Mouse (Mus musculus) lung, embryonic 16.5 days (tissue): ENCODE data around the gene Rap2a. TPM values are rescaled to one million over a fixed set of nuclear protein-coding genes. Genes with fewer than 3 reads are reported as not detected.

Experiments
- ATAC-seq: fragments of 200-750 bp; cut with Nextera tagmentation; 2 replicates; pipeline ENCODE4 v1.8.0; 2017; ENCODE audit warnings: low read depth, mild to moderate bottlenecking, moderate library complexity
- H3K27ac ChIP-seq: fragments of 300-500 bp; sonication (generic); 2 replicates; pipeline ENCODE4 v1.5.1; 2014; ENCODE audit warnings: mild to moderate bottlenecking, control low read depth, low read length
- H3K27me3 ChIP-seq: fragments of 300-500 bp; sonication (generic); 2 replicates; pipeline ENCODE4 v1.6.1; 2014; ENCODE audit warnings: low read depth, low read length, mixed read lengths; ENCODE audit not compliant: control insufficient read depth, insufficient read depth
- H3K36me3 ChIP-seq: fragments of 300-500 bp; sonication (generic); 2 replicates; pipeline ENCODE4 v1.6.1; 2014; ENCODE audit warnings: low read length; ENCODE audit not compliant: control insufficient read depth, insufficient read depth
- H3K4me1 ChIP-seq: fragments of 300-500 bp; sonication (generic); replicated peaks from 2 replicates; pipeline ENCODE4 v1.6.1; 2014; ENCODE audit warnings: low read length, mixed read lengths; ENCODE audit not compliant: control insufficient read depth, insufficient read depth
- H3K4me2 ChIP-seq: fragments of 300-500 bp; sonication (generic); 2 replicates; pipeline ENCODE4 v1.6.1; 2014; ENCODE audit warnings: low read depth, low read length, control low read depth
- H3K4me3 ChIP-seq: fragments of 300-500 bp; sonication (generic); 2 replicates; pipeline ENCODE4 v1.5.1; 2014; ENCODE audit warnings: mild to moderate bottlenecking, low read length, control low read depth
- H3K9ac ChIP-seq: fragments of 300-500 bp; sonication (generic); 2 replicates; pipeline ENCODE4 v1.6.1; 2014; ENCODE audit warnings: low read length, control low read depth
- H3K9me3 ChIP-seq: fragments of 300-500 bp; sonication (generic); 2 replicates; pipeline ENCODE4 v1.6.1; 2016; ENCODE audit warnings: low read length; ENCODE audit not compliant: control insufficient read depth
- WGBS: fragments of 180-500 bp; shearing (Covaris S2); extraction: QIAGEN DNeasy Blood & Tissue Kit; methylation state at CpG from one replicate; pipeline ENCODE4 v1.1.7; 2014; 5-methylcytosine and 5-hydroxymethylcytosine counted together
- polyA plus RNA-seq: library from polyadenylated mRNA; unstranded; fragments of >200 nt; fragmentation: Nextera tagmentation; extraction: Ambion mirVana; gene quantifications from 2 replicates; pipeline ENCODE4 v1.2.1, GENCODE M21; 2015

The Rap2a gene
- polyA plus RNA-seq, 1 experiment from 2014 or later, result 15.7 TPM

DNA sequence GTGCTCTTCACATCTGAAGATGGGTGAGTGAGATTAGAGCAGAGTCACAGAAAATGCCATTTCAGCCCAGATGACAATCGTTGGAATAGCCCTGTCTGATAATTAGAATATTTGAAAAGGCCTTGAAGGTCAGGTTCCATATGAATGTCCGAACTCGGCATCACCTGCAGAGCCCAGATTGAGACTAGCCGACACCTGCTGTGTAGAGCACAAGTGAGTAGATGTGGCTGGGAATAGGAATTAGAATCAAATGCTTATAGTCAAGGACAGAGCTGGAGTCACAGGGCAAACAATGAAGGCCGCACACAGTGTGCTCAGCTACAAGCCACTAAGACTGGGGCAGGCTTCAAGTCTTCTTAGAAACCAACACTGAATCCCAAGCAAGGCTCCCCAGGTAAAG, 6.3 kb downstream of the Rap2a start:
- H3K27ac ChIP-seq, result no peak overlapping the region
- H3K4me1 ChIP-seq, result peaks cover 25% of the 10 kb centered on the region
- no peak overlapping the region for H3K9ac ChIP-seq
- no peaks in the 10 kb centered on the region for H3K27me3 ChIP-seq
- H3K4me2 ChIP-seq, result no peak overlapping the region
- WGBS, result 88% methylated on average over 5 of the region's 5 CpGs
- peaks cover 11% of the 10 kb centered on the region for H3K36me3 ChIP-seq
- H3K9me3 ChIP-seq, result peaks cover 3% of the 10 kb centered on the region; the same call in 1 of the 2 replicates
- no peak for ATAC-seq
- no peak overlapping the region for H3K4me3 ChIP-seq

DNA sequence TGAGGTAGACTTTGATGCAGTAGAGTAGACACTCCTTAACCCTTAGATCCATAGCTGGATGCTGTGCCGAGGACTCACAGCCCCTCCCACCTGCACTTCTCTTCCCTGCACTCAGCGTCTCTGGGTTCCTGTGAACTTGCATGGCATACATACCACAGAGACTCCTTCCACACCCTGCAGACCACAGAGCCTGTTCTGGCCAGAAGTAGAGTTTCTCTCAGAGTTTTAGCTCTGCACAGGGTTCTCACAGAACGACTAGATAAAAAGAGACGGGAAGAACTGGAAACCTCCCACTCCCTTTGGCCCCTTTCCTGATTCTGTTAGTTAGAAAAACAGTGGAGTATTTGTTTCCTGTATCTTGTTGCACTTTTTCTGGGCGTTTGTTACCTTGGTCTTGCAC, 18.0 kb downstream of the Rap2a start:
- Histone ChIP-seq H3K27me3 (no peaks in the 10 kb centered on the region), H3K9me3 (no peaks in the 10 kb centered on the region), H3K27ac (no peak overlapping the region), H3K4me3 (no peak overlapping the region), H3K4me2 (no peak overlapping the region), H3K36me3 (no peaks in the 10 kb centered on the region), H3K4me1 (peaks cover 36% of the 10 kb centered on the region), H3K9ac (no peak overlapping the region)
- WGBS, result 27% methylated on average over 5 of the region's 5 CpGs
- peak; percentile 62 for ATAC-seq

DNA sequence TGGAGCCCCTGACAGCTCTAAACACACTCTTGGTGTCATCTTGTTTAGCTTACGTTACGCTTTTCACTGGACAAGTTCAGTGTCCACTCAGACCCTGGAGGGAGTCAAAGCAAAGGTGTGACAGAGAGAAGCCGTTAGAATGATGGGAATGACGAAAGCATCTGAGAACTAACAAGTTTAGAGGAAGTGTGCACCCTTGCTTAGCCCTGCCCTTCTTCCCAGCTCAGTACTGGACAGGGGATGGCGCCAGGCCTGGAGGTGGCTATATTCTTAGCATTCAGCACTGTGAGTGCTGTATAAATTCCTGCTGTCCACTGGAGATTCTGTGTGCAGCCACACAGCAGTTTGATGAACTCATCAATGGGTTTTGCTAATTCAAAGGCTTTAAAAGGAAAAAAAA, 18.6 kb downstream of the Rap2a start:
- H3K9ac ChIP-seq, result no peak overlapping the region
- no peaks in the 10 kb centered on the region for H3K9me3 ChIP-seq
- WGBS, result 68% methylated on average over 5 of the region's 5 CpGs
- no peak overlapping the region for H3K4me3 ChIP-seq
- no peak overlapping the region for H3K4me2 ChIP-seq
- peaks cover 36% of the 10 kb centered on the region for H3K4me1 ChIP-seq
- no peak overlapping the region for H3K27ac ChIP-seq
- no peaks in the 10 kb centered on the region for H3K27me3 ChIP-seq
- ATAC-seq, result no peak
- no peaks in the 10 kb centered on the region for H3K36me3 ChIP-seq

DNA sequence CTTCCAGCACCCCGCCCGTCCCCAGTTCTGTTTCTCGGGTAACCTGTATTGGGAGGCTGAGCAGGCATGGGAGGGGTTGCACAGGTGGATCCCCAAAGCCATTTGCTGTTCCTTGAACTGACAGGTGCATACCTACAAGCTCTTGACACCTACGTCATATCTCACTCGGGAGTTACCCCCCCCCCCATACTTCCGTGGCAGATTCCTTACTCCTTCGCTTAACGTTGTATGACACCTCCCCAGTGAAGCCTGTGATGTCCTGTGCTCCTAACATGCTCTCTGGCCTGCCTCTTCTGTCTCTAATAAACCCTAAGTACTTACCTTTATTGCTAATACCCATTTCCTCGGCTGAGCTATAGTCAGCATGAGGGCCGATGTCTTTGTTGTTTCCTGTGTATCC, 20.9 kb downstream of the Rap2a start:
- H3K4me3 ChIP-seq, result no peak overlapping the region
- H3K9me3 ChIP-seq, result no peaks in the 10 kb centered on the region
- no peak overlapping the region for H3K27ac ChIP-seq
- H3K27me3 ChIP-seq, result no peaks in the 10 kb centered on the region
- peaks cover 34% of the 10 kb centered on the region for H3K4me1 ChIP-seq
- peaks cover 6% of the 10 kb centered on the region; the same call in 1 of the 2 replicates for H3K36me3 ChIP-seq
- H3K4me2 ChIP-seq, result no peak overlapping the region
- H3K9ac ChIP-seq, result no peak overlapping the region
- 86% methylated on average over 10 of the region's 10 CpGs for WGBS
- ATAC-seq, result no peak

DNA sequence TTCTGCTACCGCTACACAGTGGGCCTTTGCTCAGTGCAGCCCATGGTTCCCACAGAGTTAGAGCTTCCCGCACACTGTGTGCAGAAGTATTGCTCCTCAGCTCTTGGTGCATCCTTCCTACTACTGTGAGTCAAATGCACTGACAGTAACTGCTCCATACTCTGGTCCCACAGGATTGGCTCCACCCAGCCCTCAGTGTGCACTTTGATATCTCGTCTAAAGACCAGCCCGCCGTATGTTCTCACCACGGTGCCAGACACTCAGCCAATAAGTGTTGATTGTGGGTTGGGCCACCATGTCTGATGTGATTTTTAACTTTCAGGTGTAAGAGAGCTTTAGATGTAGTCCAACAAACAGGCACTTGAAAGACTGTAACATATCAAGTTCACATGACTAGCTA, 21.4 kb downstream of the Rap2a start:
- H3K9me3 ChIP-seq, result no peaks in the 10 kb centered on the region
- ATAC-seq, result no peak
- peaks cover 30% of the 10 kb centered on the region for H3K4me1 ChIP-seq
- no peaks in the 10 kb centered on the region for H3K27me3 ChIP-seq
- peaks cover 9% of the 10 kb centered on the region; the same call in 1 of the 2 replicates for H3K36me3 ChIP-seq
- no peak overlapping the region for H3K4me3 ChIP-seq
- no peak overlapping the region for H3K4me2 ChIP-seq
- 71% methylated on average over 6 of the region's 6 CpGs for WGBS
- H3K9ac ChIP-seq, result no peak overlapping the region
- no peak overlapping the region for H3K27ac ChIP-seq

DNA sequence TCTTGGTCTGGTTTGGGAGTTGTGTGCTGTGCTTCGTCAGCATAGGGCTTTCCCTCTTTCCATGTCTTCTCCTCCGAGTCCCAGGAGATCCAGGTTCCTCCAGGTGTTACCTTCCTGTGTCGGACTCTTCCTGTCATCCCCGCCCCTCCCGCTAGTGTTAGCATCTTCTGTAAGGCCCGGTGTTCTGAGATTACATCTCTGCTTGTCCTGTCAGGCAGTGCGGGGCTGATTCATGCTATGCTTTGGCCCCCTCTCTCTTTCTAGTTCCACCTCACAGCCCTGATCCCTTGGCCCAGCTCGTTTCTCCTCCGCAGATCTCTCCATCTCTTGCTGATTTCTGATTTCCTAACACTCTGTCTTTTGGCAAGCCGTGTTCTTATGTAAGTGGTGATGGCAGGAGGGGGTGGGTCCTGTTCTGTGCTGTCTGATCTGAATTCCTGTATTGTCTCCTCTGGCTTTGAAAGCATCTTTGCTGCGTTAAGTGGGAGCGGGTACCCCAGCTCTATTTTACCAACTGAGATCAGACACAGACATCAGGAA, 21.8 kb downstream of the Rap2a start:
- no peaks in the 10 kb centered on the region for H3K9me3 ChIP-seq
- H3K36me3 ChIP-seq, result peaks cover 9% of the 10 kb centered on the region; the same call in 1 of the 2 replicates
- ATAC-seq, result no peak
- H3K9ac ChIP-seq, result no peak overlapping the region
- WGBS, result 72% methylated on average over 12 of the region's 12 CpGs
- no peaks in the 10 kb centered on the region for H3K27me3 ChIP-seq
- H3K4me1 ChIP-seq, result peaks cover 30% of the 10 kb centered on the region
- no peak overlapping the region for H3K4me3 ChIP-seq
- no peak overlapping the region for H3K27ac ChIP-seq
- H3K4me2 ChIP-seq, result no peak overlapping the region

DNA sequence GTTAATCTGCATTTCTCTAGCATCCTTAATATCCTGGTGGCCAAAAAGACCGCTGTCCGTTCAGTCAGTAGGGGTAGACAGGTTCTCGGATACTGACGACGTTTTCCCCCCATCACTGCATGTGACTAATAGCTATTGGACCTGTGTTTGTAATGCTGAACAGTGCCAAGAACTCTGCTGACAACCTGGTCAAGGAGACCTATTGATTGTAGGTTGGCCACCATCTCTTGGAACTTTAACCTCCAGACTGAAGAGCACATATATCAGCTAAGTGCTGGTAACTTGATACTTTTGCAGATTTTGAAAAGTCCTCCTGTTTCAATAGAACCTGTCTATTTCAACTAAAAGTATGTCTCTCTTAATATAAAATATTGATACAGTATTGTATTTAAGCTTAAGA, 22.5 kb downstream of the Rap2a start:
- 92% methylated on average over 5 of the region's 5 CpGs for whole genome bisulfite sequencing
- H3K27me3 ChIP-seq, result no peaks in the 10 kb centered on the region
- peaks cover 27% of the 10 kb centered on the region for H3K4me1 ChIP-seq
- no peak overlapping the region for H3K9ac ChIP-seq
- no peak overlapping the region for H3K4me2 ChIP-seq
- H3K4me3 ChIP-seq, result no peak overlapping the region
- ATAC-seq, result no peak
- H3K9me3 ChIP-seq, result no peaks in the 10 kb centered on the region
- peaks cover 10% of the 10 kb centered on the region; the same call in 1 of the 2 replicates for H3K36me3 ChIP-seq
- H3K27ac ChIP-seq, result no peak overlapping the region

DNA sequence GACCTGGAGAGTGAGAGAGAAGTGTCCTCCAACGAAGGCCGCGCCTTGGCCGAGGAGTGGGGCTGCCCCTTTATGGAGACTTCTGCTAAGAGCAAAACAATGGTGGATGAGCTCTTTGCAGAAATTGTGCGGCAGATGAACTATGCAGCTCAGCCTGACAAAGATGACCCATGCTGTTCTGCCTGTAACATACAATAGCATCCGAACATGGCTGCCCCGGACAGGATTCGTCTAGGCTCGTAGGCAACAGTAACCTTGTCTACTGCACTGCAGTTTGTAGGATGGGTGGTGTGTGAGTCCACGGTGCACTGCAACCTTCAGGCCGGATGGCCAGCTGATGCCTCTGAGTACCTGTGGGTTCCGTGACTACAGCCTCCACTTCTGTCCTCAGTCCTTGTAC, 25.4 kb downstream of the Rap2a start:
- WGBS, result 91% methylated on average over 12 of the region's 12 CpGs
- H3K27ac ChIP-seq, result no peak overlapping the region
- H3K27me3 ChIP-seq, result no peaks in the 10 kb centered on the region
- H3K4me3 ChIP-seq, result no peak overlapping the region
- peaks cover 19% of the 10 kb centered on the region for H3K4me1 ChIP-seq
- no peak overlapping the region for H3K4me2 ChIP-seq
- H3K36me3 ChIP-seq, result peaks cover 15% of the 10 kb centered on the region; the same call in 1 of the 2 replicates
- no peak for ATAC-seq
- no peaks in the 10 kb centered on the region for H3K9me3 ChIP-seq
- no peak overlapping the region for H3K9ac ChIP-seq

DNA sequence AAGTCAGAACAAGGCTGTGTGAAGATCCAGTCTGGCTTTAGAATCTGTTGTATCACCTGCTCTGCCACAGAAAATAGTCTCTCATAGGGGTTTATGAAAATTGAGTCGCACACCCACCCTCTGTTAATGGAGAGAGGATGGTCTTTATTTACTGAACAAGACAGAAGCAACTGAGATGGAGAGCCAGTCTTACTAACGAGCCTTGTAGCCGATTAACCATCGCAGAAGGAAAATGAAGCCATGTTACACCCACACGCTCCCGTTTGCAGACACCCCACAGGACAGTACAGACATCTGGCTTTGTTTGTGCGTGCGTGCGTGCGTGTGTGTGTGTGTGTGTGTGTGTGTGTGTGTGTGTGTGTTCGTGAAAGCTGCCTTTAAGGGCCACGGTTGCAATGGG, 26.2 kb downstream of the Rap2a start:
- no peak overlapping the region for H3K4me2 ChIP-seq
- H3K4me1 ChIP-seq, result peaks cover 15% of the 10 kb centered on the region
- H3K27ac ChIP-seq, result peak overlapping the region; percentile 30; the same call in 1 of the 2 replicates
- H3K9ac ChIP-seq, result no peak overlapping the region
- peaks cover 15% of the 10 kb centered on the region; the same call in 1 of the 2 replicates for H3K36me3 ChIP-seq
- ATAC-seq, result no peak
- H3K9me3 ChIP-seq, result no peaks in the 10 kb centered on the region
- 88% methylated on average over 12 of the region's 12 CpGs for WGBS
- H3K4me3 ChIP-seq, result no peak overlapping the region
- H3K27me3 ChIP-seq, result no peaks in the 10 kb centered on the region
